Mouse (Mus musculus): ENCODE measurements at regions not wholly inside any gene's neighbourhood (a gene's known extent, or its start where the extent isn't known, plus 50 kb on each side); places are given as distances from the start of the nearest gene placed in this dataset.

DNA sequence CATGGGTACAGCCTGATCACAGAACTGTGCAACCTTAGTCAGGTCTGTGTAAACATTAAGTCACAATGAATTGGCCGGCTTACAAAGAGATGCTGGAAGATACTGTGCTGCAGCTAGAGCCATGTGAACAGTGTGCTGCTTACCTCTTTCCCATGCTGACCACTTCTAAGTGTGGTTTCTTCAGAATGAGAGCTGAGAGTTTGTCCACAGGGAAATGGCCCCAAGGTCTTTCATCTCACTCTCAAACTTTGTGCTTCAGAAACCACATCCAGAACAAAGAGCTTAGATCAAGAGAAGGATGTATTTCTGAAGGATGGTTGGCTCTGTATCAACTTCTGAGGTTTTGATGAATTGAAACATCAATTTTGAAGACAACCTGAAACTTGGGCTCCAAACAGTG, 165.7 kb downstream of the Lrrc3b start:
- DNase-seq = no peak

DNA sequence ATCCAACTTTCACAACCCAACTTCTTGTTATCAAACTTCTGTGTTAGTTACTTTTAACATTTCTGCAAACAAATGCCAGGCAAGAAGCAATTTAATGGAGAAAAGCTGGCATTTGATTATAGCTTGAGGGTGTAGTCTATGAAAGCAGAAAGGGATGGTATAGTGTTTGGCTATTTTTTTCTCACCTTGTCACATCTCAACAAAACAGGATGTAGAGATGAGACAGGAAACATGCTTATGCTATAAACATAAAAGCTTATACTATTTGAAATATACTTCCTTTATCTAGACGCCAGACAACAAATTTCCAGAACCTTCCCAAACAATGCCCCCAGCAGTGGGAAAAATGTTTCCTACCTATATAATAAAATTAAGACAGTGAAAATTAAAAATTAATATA, 166.4 kb downstream of the Lrrc3b start:
- DNase-seq = no peak

DNA sequence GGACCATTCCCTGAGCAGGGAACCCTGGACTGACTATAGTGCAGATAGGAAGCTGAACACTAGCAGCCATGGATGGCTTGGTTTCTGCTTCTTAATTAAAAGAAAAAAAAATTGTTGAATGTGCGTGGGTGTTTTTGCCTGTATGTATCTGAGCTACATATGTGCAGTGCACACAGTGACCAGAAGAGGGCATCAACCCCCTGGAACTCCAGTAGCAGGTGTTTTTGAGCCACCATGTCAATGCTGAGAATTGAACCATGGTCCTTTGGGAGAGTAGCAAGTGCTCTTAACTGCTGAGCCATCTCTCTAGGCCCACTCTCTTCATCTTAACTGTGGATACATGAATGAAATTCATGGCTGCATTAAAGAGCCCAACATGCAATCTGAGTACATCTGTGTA, 172.5 kb downstream of the Lrrc3b start:
- DNase-seq = no peak

DNA sequence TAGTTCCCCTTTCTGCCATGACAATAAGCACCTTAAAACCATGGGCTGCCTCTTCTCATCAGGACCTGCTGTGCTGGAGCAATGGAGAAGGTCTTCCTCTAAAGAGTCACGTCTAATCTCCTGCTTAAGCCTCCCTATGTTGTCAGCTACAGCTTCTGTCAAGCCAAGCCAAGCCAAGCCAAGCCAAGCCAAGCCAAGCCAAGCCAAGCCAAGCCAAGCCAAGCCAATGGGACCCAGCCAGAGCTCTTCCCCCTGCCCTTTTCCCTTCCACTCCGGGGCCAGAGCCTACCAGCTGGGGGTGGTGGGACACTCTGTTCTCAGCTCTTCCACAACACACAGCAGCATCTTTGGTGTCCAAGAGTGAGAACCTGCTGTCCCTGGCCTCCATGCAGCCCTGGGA, 175.8 kb downstream of the Lrrc3b start:
- DNase-seq = no peak

DNA sequence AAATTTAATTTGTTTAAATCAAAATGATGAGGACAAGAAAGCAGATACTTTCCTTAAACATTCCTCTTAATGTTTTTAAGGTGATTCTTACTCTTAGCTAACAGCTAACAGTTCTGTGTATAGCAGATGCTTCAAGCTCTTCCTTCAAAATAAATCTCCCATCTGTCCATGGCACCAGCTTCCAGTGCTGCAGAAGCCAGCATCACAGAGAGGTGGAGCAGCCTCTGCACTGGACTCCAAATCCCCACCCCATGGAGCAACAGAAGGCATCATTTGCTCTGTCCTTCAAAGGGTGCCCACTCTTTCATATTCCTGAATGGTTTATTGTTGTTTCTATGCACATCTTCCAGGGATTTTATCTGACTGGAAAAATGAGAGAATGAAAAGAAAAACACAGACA, 183.1 kb downstream of the Lrrc3b start:
- DNase-seq = peak; percentile 4

DNA sequence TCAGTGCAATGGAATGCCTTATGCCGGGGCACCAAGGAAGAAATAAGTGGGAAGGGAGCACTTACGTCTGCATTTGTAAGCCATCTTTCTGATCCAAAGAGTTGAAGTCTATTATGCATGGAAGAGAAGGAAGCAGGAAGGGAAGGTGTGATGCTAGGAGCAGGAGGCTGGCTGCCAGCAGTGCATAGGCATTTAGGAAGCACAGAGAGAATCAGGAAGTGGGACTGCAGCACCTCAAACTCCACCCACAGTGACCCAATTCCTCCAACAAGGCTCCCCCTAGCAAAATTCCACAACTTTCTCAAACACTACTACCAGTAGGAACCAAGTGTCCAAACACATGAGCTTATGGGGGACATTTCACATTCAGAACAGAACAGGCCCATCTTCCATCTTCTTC, 233.2 kb downstream of the Lrrc3b start:
- peak; percentile 5 for DNase-seq

DNA sequence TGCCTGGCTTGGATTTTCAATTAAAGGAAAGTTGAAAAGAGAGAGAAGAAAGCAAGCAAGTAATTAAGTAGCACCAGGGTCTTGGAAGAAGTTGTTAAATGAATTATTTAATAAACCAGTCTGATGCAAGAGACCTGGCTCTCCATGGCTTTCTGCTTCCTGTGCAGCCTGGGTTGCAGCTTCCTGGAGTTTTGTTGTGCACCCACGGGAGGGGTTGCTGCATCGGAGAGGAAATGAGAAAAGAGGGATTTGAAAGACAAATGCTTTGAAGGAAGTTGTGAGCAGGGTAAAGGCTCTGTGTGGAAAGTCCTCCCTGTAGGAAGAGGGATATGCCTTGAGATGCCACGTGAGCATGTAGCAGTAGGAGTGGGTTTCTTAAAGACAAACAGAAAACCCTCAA, 234.5 kb downstream of the Lrrc3b start:
- DNase-seq = no peak

All from right cerebral cortex, adult 18-20 months (tissue).